ENCODE assay signal across 24 mouse cellular contexts in genomic region chr16:24211588-24211987, GRCm38 (mm10).
"Had no signal": no experiment of that assay in that cellular context is flagged by ENCODE, and none has a peak within 500 bp of the region (broad histone marks: within the 10 kb centered on the region; RNA-seq: fewer than 3 reads in every experiment).

No protein-coding gene starts in this region.

- H3K4me1 ChIP-seq: heart, embryonic 12.5 days; intestine, embryonic 15.5 days; limb, embryonic 12.5 days; liver, embryonic 13.5 days had no signal

- DNase-seq: gastrocnemius, adult 2 months; gastrocnemius, postnatal 10 days; gastrocnemius, postnatal 25 days; heart, adult 18-20 months; heart, postnatal 4 days; kidney, adult 8-10 months; kidney, postnatal 14 days; liver; liver, embryonic 13.5 days had no signal

- ATAC-seq: hindbrain, embryonic 16.5 days; inflammation-experienced regulatory T-cells, adult 6 months; intestine, embryonic 15.5 days; intestine, postnatal 0 days had no signal

- H3K36me3 ChIP-seq: heart, embryonic 10.5 days; heart, embryonic 12.5 days; hindbrain, embryonic 10.5 days; hindbrain, embryonic 12.5 days; intestine, embryonic 15.5 days; limb, embryonic 10.5 days; limb, embryonic 12.5 days; liver, embryonic 13.5 days had no signal

- H3K4me3 ChIP-seq: gastrocnemius, adult 2 months; heart, embryonic 10.5 days; heart, embryonic 12.5 days; hindbrain, embryonic 10.5 days; hindbrain, embryonic 12.5 days; intestine, embryonic 15.5 days; layer of hippocampus, adult 2 months; left cerebral cortex, adult 2 months; limb, embryonic 10.5 days; limb, embryonic 12.5 days; liver, embryonic 13.5 days had no signal

- H3K4me2 ChIP-seq: heart, embryonic 12.5 days; hindbrain, embryonic 12.5 days; hindbrain, embryonic 14.5 days; intestine, embryonic 15.5 days; limb, embryonic 12.5 days; liver, embryonic 11.5 days; liver, embryonic 13.5 days had no signal

- H3K9ac ChIP-seq: heart, embryonic 12.5 days; hindbrain, embryonic 12.5 days; hindbrain, embryonic 14.5 days; intestine, embryonic 15.5 days; limb, embryonic 12.5 days; liver, embryonic 13.5 days had no signal

- H3K27ac ChIP-seq: gastrocnemius, adult 2 months; heart, embryonic 10.5 days; hindbrain, embryonic 10.5 days; hindbrain, embryonic 12.5 days; hindbrain, embryonic 14.5 days; intestine, embryonic 15.5 days; kidney, postnatal 0 days; layer of hippocampus, adult 2 months; left cerebral cortex, adult 2 months; limb, embryonic 10.5 days; limb, embryonic 12.5 days; liver, embryonic 13.5 days had no signal

- H3K27me3 ChIP-seq: heart, embryonic 12.5 days; hindbrain, embryonic 12.5 days; intestine, embryonic 15.5 days; limb, embryonic 12.5 days; liver, embryonic 13.5 days had no signal

- H3K9me3 ChIP-seq: heart, embryonic 10.5 days; heart, embryonic 12.5 days; hindbrain, embryonic 10.5 days; hindbrain, embryonic 12.5 days; intestine, embryonic 15.5 days; limb, embryonic 10.5 days; limb, embryonic 12.5 days; liver, embryonic 13.5 days had no signal
